Mouse (Mus musculus) T-helper 17 cell (primary cell): ENCODE data around the gene Sarnp.

Experiments
- in situ Hi-C, 2 experiments: fragments of 300-600 bp; cut with MboI, MseI; formaldehyde crosslinking; loops; 1 replicate in 1 of 2; 2 replicates in 1 of 2; pipeline ENCODE4 v1.15.1; 2025; ENCODE audit warnings: high pct_unique_total_duplicates in 2 of 2

Sarnp gene

DNA sequence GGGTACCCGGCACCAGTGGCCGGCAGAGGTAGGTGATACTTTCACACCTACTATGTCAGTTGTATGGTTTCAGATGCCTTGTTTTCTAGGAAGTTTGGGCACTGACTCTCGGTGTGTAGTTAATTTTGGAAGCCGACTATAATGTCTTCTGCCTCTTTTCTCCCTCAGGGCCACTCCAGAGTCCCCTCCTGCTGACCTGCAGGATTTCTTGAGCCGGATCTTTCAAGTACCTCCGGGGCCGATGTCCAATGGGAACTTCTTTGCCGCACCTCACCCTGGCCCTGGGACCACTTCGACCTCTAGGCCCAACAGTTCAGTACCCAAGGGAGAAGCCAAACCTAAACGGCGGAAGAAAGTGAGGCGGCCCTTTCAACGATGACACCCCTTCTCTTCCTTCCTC, at the start of gene Sarnp:
Gene Sarnp (plus strand): TSS at position 301 of the 400 bp plus-strand sequence.
- in situ Hi-C loops, result no loop called here

DNA sequence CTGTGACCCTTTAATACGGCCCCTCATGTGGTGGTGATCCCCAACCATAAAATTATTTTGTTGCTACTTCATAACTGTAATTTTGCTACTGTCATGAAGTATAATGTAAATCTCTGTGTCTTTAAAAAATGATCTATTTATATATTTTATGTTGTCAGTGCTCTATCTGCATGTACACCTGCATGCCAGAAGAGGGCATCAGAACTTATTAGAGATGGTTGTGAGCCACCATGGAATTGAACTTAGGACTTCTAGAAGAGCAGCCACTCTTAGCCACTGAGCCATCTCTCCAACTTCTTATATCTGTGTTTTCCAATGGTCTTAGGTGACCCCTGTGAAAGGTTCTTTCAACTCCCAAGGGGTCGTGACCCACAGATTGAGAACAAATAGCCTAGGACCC, 44.2 kb upstream of the Sarnp start:
- in situ Hi-C loops, result no loop called here

DNA sequence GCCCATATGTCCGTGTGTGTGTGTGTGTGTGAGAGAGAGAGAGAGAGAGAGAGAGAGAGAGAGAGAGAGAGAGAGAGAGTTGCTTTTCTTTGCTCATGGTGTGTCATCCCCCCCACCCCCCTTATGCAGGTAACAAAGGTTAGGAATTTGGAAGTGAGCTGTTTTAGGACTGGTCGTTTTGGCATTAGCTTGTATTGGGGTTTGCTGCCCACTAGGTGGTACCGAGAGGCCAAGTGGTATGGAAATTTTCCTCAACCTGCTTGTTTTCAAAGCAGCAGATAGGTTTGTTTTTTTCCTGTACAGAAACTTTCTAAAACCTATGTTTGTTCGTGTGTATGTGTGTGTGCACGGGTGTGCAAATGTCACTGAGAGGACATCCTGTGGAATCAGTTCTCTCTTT, 43.4 kb upstream of the Sarnp start:
- in situ Hi-C loops, result no loop called here

DNA sequence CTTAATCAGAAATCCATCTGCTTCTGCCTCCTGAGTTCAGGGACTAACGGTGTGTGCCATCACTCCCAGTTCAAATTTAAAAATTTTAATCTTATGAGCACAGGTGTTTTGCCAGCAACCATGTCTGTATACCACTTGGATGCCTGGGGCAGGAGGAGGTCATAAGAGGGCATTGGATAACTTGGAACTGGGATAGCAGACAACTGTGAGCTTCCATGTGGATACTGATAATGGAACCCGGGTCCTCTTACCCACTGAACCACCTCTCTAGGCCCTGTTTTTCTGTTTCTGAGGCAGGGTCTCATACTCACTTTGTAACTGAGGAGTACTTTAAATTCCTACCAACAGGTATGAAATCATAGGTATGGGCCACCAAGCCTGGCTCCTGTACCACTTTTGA, 38.7 kb upstream of the Sarnp start:
- in situ Hi-C loops, result no loop called here

DNA sequence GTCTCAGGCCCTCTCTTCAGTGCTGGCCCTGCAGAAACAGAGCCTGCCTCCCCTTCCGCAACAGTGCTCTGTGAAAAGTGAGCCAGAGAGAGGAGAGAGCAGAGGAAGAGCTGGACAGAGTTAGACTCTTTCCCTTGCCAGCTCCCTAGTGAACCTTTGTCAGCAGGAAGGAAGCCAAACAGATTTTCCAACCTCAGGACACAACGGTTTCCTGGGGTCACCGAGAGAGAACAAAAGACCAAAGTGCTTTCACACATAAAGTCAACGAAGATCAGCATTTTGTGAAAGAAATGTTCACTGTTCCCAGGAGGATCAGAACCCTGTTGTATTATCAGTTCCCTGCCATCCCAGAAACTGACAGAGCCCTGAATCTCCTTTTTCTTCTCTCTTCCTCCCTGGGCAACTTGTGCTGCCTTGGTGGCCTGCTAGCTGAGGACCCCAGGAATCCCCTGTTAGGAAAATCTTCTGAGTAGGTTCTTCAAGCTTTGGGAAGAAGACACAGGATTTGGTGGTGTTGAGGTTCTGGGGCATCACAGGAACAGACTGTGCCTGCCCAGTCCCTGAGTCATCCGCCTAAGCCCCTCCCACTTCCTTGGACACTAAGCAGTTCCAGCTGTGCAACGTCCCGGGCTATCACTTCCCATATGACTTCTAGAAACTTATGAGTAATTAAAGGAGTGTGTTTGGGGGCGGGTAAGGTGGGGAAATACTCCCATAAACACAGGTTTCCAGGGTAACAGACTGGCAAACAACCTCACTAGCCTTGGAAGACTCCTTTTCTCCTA, 37.9 kb upstream of the Sarnp start:
- in situ Hi-C loops, result no loop called here

DNA sequence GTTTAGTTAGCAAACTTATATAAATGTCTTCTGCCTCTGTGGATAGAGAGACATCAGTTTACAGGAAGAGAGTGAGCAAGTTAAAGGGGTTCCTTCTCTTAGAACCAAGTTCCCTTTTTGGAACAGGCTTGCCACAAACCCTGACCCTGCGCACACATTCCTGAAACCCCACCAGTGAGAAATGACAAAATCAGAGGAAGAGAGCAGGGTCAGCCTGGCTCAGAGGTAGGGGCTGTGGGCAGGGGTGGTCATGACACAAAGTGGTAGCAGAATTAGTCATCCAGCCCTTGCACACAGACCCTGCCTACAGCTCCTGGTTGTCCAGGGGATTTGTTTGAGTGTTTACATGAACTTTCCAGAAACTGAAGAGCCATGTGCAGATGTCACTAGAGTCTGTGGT, 36.9 kb upstream of the Sarnp start:
- in situ Hi-C loops, result loop anchor here in 1 of 2 experiments (10.0 kb wide), 1 partner anchor 875 kb away; the partner anchor contains the start of gene Olfr800

DNA sequence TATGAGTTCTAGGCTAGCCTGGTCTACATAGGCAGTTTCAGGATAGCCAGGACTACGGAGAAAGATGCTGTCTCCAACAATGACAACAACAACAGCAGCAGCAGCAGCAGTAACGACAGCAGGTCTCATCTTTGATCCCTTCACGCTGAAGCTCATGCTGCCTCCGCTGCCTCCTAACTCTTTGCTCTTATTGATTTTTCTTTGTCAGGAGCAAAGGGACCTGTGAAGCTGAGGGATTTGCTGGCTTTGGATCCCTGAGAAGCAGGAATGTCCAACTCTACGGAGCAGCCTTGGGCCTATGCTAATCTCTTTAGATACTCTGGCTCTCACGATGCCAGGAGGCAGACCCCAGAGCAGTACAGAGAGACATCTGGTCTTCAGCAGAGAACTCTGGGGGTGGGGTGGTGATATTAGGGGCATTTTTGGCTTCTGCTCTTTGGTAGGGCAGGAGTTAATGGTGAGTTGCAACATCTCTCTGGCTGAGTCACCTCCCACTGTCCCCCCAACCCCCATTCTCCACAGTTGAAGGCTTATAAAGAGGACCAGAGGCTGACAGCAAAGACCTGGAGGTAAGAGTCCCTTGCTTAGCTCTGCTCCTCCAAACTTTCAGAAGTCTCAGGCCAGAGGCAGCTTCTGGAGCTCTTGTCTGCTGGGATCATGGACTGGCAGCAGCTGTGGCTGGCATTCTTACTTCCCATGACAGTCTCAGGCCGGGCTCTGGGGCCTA, 26.6 kb upstream of the Sarnp start, which contains the start of gene Mmp19:
Gene Mmp19 (plus strand): TSS at position 513 of the 727 bp plus-strand sequence.
- in situ Hi-C loops, result no loop called here

DNA sequence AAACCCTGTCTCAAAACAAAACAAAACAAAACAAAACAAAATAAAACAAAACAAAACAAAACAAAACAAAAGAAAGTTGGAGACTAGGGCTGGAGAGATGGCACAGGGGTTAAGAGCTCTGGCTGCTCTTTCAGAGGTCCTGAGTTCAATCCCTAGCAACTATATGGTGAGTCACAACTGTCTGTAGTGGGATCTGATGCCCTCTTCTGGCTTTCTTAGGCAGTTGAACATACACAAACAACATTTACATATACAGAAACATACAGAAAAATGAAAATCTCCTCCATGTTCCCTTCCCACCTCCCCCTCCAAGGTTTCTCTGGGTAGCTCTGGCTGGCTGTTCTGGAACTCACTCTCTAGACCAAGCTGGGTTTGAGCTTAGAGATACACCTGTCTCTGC, 25.1 kb upstream of the Sarnp start:
- in situ Hi-C loops, result no loop called here

DNA sequence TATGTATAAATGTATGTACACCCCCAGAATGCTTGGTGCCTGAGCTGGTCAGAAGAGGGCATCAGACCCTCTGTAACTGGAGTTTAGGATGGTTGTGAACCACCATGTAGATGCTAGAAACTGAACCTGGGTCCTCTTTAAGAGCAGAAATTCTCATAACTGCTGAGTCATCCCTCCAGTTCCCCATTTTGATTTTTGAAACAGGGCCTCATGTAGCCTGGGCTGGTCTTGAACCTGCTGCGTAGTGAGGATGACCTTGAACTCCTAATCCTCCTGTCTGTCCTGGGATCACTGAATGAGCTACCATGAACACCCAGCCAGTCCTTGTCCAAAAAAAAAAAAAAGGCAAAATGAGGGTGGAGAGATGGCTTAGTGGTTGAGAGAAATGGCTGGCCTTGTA, 23.9 kb upstream of the Sarnp start:
- in situ Hi-C loops, result no loop called here

DNA sequence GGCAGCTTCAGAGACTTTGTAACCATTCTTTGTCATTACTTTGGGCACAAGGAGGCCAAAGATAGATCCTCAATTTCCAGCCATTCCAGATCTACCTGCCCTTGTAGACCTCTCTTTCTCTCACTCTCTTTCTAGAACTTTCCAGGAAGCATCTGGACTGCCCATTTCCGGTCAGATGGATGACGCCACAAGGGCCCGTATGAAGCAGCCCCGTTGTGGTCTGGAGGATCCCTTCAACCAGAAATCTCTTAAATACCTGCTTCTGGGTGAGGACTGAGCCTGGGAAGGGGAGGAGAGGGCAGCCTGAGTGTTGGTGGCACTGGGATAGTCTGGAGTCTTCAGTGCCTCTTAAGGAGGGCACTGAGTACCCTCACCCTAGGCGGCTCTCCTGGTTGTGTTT, 22.7 kb upstream of the Sarnp start:
- in situ Hi-C loops, result no loop called here

DNA sequence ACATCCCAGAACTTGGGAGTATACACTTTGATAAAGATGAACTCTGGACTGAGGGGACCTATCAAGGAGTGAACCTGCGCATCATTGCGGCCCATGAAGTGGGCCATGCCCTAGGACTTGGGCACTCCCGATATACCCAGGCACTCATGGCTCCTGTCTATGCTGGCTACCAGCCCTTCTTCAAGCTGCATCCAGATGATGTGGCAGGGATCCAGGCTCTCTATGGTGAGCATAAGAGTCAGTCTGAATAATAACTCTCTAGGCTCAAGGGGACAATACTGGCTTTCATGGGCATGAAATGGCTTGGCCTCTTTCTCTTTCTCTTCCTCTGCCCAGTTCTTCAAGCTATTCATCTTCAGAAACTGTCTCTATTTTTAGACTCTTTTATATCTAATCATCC, 21.6 kb upstream of the Sarnp start:
- in situ Hi-C loops, result no loop called here

DNA sequence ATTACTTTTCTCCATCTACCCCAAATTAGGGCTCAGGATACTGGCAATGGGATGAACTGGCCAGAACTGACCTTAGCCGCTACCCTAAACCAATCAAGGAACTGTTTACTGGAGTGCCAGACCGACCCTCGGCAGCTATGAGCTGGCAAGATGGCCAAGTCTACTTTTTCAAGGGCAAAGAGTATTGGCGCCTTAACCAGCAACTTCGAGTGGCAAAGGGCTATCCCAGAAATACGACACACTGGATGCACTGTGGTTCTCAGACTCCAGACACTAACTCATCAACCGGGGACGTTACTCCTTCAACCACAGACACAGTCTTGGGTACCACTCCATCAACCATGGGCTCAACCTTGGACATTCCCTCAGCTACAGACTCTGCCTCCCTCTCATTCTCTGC, 18.5 kb upstream of the Sarnp start:
- in situ Hi-C loops, result no loop called here

DNA sequence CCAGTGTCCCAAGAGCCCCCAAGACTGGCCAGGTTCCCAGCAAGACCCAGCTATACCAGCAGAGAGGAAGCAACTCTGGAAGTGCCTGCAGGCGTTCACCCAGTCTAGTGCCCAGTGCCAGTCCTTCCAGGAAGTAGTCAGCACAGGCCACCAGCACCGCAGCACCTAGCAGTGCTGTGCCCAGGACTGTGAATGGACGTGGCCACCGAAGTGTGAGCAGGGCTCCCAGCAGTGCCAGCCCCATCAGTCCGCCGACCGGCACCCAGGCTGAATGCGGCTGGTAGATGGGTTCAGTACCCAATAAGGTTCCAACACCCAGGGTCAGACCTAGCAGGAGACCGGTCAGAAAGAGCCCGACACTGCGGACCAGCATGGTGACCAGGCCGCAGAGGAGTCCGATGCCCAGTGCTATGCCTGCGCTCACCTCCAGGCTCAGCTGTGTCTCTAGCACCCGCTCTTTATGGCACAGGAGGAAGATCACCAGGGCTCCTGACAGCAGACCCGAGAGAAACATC, 15.1 kb upstream of the Sarnp start:
- in situ Hi-C loops, result no loop called here

DNA sequence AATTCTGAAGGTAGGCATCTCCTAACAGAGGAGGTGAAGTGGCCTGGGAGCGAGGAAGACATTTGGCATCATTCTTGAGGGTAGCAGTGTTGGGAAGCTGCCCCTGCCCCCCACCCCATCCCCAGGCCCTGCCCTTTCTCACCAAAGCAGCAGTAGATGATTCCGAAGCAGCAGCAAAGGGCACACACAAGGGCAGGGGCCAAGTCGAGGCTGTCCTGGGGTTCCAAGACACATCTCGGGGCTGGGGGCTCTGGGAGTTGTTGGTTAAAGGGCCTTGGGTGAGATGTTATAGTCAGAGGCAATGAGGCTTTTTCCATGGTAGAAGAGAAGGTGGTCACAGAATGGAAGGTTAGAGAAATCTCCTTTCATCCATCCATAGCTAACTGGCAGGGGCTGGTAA, 14.2 kb upstream of the Sarnp start:
- in situ Hi-C loops, result no loop called here

DNA sequence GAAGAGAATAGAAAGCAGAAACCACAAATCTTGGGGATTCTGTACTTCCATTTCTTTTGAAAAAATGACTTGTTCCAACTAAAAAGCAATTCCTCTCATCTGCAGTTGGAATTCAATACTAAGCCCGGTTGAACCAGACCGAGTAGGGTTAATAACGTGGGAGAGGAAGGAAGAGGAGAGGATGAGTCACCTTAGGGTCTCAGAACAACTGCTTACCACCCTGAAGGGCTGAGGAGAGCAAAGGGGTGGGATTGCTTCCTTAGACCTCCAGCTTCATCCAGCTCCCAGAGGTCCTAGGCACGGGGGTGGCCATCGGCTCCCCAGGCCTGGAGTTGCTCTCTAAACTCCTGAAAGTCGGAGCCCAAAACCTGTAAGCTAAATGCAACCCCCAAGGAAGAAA, 13.8 kb upstream of the Sarnp start:
- in situ Hi-C loops, result no loop called here

DNA sequence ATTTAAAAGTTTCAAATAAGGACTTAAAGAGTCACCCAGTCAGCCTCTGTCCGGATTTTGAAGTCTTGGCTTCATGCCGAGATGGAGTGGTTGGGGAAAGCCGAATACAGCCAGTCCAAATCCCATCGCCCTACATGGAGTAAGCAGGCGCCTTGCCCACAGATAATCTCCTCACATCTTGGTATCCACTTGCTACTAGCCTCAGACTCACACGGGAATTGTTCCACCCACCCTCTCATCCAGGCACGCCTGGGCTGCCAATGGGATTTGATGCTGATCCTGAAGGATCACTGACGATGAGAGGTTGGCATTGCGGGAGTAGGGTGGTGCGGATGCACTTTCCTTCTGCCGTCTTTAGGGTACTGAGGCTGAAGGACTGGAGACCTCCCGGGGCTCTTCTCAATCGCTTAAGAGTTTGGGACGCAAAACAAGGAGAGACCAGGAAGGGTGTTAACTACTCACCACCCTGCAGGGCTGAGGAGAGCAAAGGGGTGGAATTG, 13.3 kb upstream of the Sarnp start, which contains the start of gene Dnajc14:
Gene Dnajc14 (plus strand): TSS at position 292 of the 500 bp plus-strand sequence.
- in situ Hi-C loops, result no loop called here

DNA sequence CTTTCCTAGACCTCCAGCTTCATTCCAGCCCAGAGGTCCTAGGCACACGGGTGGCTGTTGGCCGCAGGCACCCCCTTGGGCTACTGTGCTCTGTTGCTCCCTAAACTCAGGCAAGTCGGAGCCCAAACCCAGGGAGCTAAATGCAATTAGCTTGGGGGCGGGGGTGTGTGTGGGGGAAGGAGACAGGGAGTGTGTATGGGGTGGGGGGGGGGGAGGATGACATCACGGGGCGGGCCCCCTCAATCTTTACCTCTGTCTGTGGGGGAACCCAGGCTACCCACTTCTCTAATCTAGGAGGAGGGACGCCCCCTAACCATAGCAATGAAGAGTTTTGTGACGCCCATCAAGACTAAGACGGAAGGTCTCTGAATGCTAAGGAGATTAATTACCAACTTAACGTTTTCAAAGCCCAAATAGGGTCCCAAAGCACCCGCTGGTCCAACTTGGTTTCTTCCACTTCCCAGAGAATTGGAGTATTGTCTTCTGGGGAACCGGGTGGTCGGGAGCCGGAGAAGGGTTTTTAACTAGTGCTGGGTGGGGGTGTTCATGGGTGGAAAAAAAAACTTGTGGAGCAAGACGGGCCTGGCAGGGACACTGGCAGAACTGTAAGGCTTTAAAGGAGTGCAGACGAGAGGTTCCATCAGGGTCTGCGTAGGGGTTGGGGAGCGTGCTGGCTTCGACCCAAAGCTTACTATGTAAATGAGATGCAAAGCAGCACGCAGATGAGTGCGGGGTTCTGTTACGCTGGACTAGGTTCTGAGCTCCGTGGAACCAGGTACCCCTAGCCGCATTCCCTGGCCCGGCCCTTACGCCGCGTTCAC, 12.7 kb upstream of the Sarnp start, which contains the start of gene Tmem198b:
Gene Tmem198b (minus strand): TSS at position 100 of the 821 bp plus-strand sequence.
- in situ Hi-C loops, result no loop called here

DNA sequence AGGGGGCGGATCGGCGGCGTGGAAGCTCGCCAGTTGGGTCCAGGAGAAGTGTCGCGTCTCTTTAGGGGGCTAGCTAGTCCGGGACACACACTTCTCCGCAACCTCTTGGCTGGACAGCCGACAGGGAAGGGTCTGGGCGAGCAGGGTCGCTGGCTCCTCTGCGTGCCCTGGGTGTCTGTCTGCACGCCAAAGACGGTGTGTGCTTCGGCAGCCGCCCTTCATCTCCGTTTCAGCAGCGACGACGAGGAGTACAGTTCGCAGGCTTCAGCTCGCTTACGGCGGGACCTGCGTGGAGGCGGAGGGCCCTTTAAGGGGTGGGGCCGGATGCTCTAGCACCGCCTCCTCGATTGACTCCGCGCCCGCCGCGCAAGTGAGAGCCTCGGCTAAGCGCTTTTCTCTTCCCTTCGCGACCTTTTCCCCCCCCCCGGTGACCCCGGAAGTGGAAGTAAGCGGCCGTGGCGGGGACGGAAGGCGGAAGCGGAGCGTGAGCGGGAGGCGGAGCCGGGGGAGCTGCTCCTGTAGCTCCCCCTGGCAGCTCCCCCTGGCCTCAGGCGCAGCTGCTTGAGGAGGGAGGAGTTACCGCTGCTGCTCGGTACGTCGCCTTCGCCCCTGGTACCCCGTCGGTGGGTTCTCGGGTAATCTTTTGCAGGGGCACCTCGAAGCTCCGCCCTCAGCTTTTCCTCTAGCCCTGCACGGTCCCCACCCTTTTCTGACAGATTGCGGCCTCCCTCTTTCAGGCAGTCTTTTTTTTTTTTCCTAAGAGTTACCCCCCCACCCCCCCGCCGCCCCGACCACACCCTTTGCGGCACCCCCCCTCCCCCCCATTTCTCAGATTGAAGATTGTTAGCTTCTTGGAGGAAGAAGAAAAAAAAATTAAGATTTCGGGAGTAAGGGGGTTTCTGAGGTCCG, 11.8 kb upstream of the Sarnp start:
- in situ Hi-C loops, result no loop called here

DNA sequence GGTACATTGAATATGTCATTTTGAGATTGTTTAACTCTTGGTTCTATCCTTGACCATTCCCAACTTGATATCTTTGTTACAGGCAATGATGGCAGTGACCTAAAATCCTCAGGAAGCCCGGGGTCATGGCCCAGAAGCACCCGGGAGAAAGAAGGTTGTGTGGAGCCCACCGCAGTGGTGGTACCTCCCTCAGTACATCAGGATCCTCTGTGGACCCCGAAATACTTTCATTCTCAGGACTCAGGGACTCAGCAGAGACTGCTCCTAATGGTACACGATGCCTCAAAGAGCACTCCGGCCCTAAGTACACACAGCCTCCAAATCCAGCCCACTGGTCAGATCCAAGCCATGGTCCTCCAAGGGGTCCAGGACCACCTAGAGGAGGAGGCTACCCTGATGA, 11.0 kb upstream of the Sarnp start:
- in situ Hi-C loops, result no loop called here

DNA sequence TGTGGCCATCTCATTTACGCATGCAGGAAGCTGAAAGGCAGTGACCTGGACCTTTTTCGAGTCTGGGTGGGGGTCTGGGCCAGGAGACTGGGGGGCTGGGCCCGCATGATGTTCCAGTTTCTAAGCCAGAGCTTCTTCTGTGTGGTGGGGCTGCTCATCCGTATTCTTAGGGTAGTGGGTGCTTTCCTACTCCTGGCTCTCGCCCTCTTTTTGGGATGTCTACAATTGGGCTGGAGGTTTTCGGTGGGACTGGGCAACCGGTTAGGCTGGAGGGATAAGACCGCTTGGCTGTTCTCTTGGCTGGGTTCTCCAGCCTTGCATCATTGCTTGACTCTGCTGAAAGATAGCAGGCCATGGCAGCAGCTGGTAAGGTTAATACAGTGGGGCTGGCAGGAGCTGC, 10.1 kb upstream of the Sarnp start:
- in situ Hi-C loops, result no loop called here
